Mouse (Mus musculus) liver, postnatal 0 days (tissue): ENCODE data around the gene Olfr1141. TPM values are rescaled to one million over a fixed set of nuclear protein-coding genes. Genes with fewer than 3 reads are reported as not detected.

ENCODE experiments used
- ATAC-seq: fragments of 200-750 bp; cut with Nextera tagmentation; 2 replicates; pipeline ENCODE4 v1.8.0; 2017; ENCODE audit warnings: mild to moderate bottlenecking, moderate library complexity
- DNase-seq: peaks from one replicate; pipeline ENCODE4 v3.0.0-alpha.2; 2016
- H3K27ac ChIP-seq: fragments of 300-500 bp; sonication (generic); 2 replicates; pipeline ENCODE4 v1.5.1; 2014; ENCODE audit warnings: antibody characterized with exemption, moderate library complexity, mild to moderate bottlenecking, low read depth
- H3K27me3 ChIP-seq: fragments of 300-500 bp; sonication (generic); 2 replicates; pipeline ENCODE4 v1.6.1; 2014; ENCODE audit warnings: low read length, control low read depth, mixed read lengths; ENCODE audit not compliant: insufficient read depth
- H3K36me3 ChIP-seq: fragments of 300-500 bp; sonication (generic); replicated peaks from 2 replicates; pipeline ENCODE4 v1.6.1; 2014; ENCODE audit warnings: mild to moderate bottlenecking, control low read depth, low read length, moderate library complexity, mixed read lengths; ENCODE audit not compliant: insufficient read depth
- H3K4me1 ChIP-seq: fragments of 300-500 bp; sonication (generic); 2 replicates; pipeline ENCODE4 v1.6.1; 2014; ENCODE audit warnings: antibody characterized with exemption, mild to moderate bottlenecking, control low read depth; ENCODE audit not compliant: insufficient read depth
- H3K4me2 ChIP-seq: fragments of 300-500 bp; sonication (generic); 2 replicates; pipeline ENCODE4 v1.6.1; 2014; ENCODE audit warnings: low read depth, mild to moderate bottlenecking, low read length, moderate library complexity, mixed read lengths
- H3K4me3 ChIP-seq: fragments of 300-500 bp; sonication (generic); 2 replicates; pipeline ENCODE4 v1.5.1; 2014; ENCODE audit warnings: low read depth, low read length
- H3K9ac ChIP-seq: fragments of 300-500 bp; sonication (generic); replicated peaks from 2 replicates; pipeline ENCODE4 v1.6.1; 2014; ENCODE audit warnings: mild to moderate bottlenecking, moderate library complexity
- H3K9me3 ChIP-seq: fragments of 300-500 bp; sonication (generic); 2 replicates; pipeline ENCODE4 v1.6.1; 2016; ENCODE audit warnings: mild to moderate bottlenecking, control low read depth, low read length, mixed read lengths
- CTCF ChIP-seq: sonication (generic); IDR thresholded peaks from 2 replicates; pipeline ENCODE4 v1.5.1; 2016; ENCODE audit warnings: antibody characterized with exemption, low read depth
- EP300 ChIP-seq: IDR thresholded peaks from 2 replicates; pipeline ENCODE4 v1.6.1; 2016; ENCODE audit warnings: antibody characterized with exemption, low read depth, mild to moderate bottlenecking
- polyA plus RNA-seq: library from polyadenylated mRNA; unstranded; fragments of >200 nt; fragmentation: Nextera tagmentation; extraction: Ambion mirVana; gene quantifications from 2 replicates; pipeline ENCODE4 v1.2.1, GENCODE M21; 2015

Gene Olfr1141
- polyA plus RNA-seq, 1 experiment from 2014 or later, result not detected

- no peaks in the 10 kb centered on the region for H3K9me3 ChIP-seq
- DNase-seq, result no peak
- no peaks in the 10 kb centered on the region for H3K27me3 ChIP-seq
- H3K9ac ChIP-seq, result no peak within 1 kb of the TSS
- H3K4me3 ChIP-seq, result no peak within 1 kb of the TSS
- no peak for TF ChIP-seq EP300
- no peak for TF ChIP-seq CTCF
- H3K36me3 ChIP-seq, result no peaks in the 10 kb centered on the region
- H3K4me2 ChIP-seq, result no peak within 1 kb of the TSS
- no peak for ATAC-seq
- H3K27ac ChIP-seq, result no peak within 1 kb of the TSS
- no peaks in the 10 kb centered on the region for H3K4me1 ChIP-seq
These were observed 40.7 kb downstream of the Olfr1141 start, which contains the start of gene Olfr1137 for GRCm38 (mm10) chr2:87713079-87713478. Gene Olfr1137 (minus strand): TSS chr2:87713179.

Other genes starting within 250 kb of the Olfr1141 start
- gene Pramel6, start 247.4 kb downstream of the Olfr1141 start, polyA plus RNA-seq, result not detected in 2 replicates
- not detected in 2 replicates for gene Olfr153, start 222.2 kb downstream of the Olfr1141 start, polyA plus RNA-seq
- not detected in 2 replicates for gene Olfr1128, start 208.4 kb downstream of the Olfr1141 start, polyA plus RNA-seq
- not detected in 2 replicates for gene Olfr1129, start 180.1 kb downstream of the Olfr1141 start, polyA plus RNA-seq
- not detected in 2 replicates for gene Olfr1130, start 147.8 kb downstream of the Olfr1141 start, polyA plus RNA-seq
- not detected in 2 replicates for gene Olfr1131, start 126.9 kb downstream of the Olfr1141 start, polyA plus RNA-seq
- gene Olfr1132, start 116.5 kb downstream of the Olfr1141 start, polyA plus RNA-seq, result not detected in 2 replicates
- gene Olfr1133, start 106.6 kb downstream of the Olfr1141 start, polyA plus RNA-seq, result not detected in 2 replicates
- gene Olfr1134, start 95.5 kb downstream of the Olfr1141 start, polyA plus RNA-seq, result not detected in 2 replicates
- not detected in 2 replicates for gene Olfr1135, start 80.3 kb downstream of the Olfr1141 start, polyA plus RNA-seq
- gene Olfr1136, start 60.0 kb downstream of the Olfr1141 start, polyA plus RNA-seq, result not detected in 2 replicates
- gene Olfr1137, start 40.8 kb downstream of the Olfr1141 start, polyA plus RNA-seq, result not detected in 2 replicates
- gene Olfr1138, start 14.0 kb downstream of the Olfr1141 start, polyA plus RNA-seq, result not detected in 2 replicates
- gene Olfr1140, start 10.2 kb downstream of the Olfr1141 start, polyA plus RNA-seq, result not detected in 2 replicates
- not detected in 2 replicates for gene Olfr152, start 25.5 kb upstream of the Olfr1141 start, polyA plus RNA-seq
- not detected in 2 replicates for gene Olfr1143, start 46.6 kb upstream of the Olfr1141 start, polyA plus RNA-seq
- gene Olfr1145, start 55.8 kb upstream of the Olfr1141 start, polyA plus RNA-seq, result not detected in 2 replicates
- gene Olfr1148, start 76.5 kb upstream of the Olfr1141 start, polyA plus RNA-seq, result not detected in 2 replicates
- not detected in 2 replicates for gene Olfr1150-ps1, start 90.0 kb upstream of the Olfr1141 start, polyA plus RNA-seq
- gene Olfr1151, start 101.9 kb upstream of the Olfr1141 start, polyA plus RNA-seq, result not detected in 2 replicates
- gene Olfr1152, start 112.5 kb upstream of the Olfr1141 start, polyA plus RNA-seq, result not detected in 2 replicates
- gene Olfr1153, start 141.0 kb upstream of the Olfr1141 start, polyA plus RNA-seq, result not detected in 2 replicates
- gene Olfr1154, start 151.2 kb upstream of the Olfr1141 start, polyA plus RNA-seq, result not detected in 2 replicates
- not detected in 2 replicates for gene Olfr1155, start 191.1 kb upstream of the Olfr1141 start, polyA plus RNA-seq
- not detected in 2 replicates for gene Olfr1156, start 199.1 kb upstream of the Olfr1141 start, polyA plus RNA-seq
- not detected in 2 replicates for gene Olfr1157, start 214.3 kb upstream of the Olfr1141 start, polyA plus RNA-seq
- gene Olfr74, start 220.7 kb upstream of the Olfr1141 start, polyA plus RNA-seq, result not detected in 2 replicates
- gene Olfr1158, start 236.1 kb upstream of the Olfr1141 start, polyA plus RNA-seq, result not detected in 2 replicates